Mouse (Mus musculus) telencephalon, adult 2 months (tissue): Measurements from ENCODE around the gene Mllt10.

Source experiments
- DNase-seq: peaks from one replicate; pipeline ENCODE4 v3.0.0-alpha.2; 2011; ENCODE audit warnings: low read depth, low spot score

Mllt10 gene

GRCm38 (mm10) chr2:18195691-18196396 is 140.8 kb downstream of the Mllt10 start:
- no peak for DNase-seq

- no peak for DNase-seq
Observed at GRCm38 (mm10) chr2:18201820-18202462, 146.9 kb downstream of the Mllt10 start.

- no peak for DNase-seq
Observed at GRCm38 (mm10) chr2:18202923-18203322, 147.9 kb downstream of the Mllt10 start.

DNA sequence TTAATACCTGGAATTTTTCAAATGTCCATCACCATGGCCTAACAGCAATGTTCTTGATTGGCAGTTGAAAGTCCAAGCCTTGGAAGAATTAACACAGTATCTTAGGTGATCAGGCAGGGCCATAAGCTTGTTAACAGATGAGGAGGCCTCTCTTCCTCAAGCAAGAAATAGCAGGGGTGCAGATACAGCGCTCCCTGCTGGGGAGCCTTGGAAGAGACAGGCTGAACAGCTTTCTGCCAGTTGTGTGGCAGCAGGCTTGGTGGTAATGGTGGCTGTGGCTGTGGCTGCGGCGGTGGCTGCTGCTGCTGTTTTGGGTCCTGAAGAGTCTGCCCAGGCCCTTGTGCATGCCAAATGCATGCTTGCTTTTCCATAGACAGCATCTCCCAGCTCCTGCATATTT is 150.1 kb downstream of the Mllt10 start:
- DNase-seq = no peak

- DNase-seq = no peak
Observed at GRCm38 (mm10) chr2:18206811-18207210, 151.8 kb downstream of the Mllt10 start.

DNA sequence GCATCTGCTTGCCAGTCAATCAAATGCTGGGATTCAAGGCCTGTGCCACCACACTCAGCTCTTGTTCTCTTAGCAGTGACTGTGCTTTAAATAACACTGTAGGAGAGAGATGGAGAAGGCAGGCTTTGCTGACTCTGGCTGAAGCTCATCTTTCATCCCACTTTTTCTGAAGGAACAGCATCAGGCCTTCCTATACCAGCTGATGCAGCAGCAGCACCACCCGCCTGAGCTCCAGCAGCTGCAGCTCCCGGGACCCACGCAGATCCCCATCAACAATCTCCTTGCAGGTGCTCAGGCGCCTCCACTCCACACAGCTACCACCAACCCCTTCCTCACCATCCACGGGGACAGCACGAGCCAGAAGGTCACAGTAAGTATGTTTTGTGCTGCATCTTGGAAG is 153.5 kb downstream of the Mllt10 start:
- DNase-seq = peak; percentile 84

- DNase-seq = no peak
Observed at GRCm38 (mm10) chr2:18209211-18209823, 154.3 kb downstream of the Mllt10 start.

DNA sequence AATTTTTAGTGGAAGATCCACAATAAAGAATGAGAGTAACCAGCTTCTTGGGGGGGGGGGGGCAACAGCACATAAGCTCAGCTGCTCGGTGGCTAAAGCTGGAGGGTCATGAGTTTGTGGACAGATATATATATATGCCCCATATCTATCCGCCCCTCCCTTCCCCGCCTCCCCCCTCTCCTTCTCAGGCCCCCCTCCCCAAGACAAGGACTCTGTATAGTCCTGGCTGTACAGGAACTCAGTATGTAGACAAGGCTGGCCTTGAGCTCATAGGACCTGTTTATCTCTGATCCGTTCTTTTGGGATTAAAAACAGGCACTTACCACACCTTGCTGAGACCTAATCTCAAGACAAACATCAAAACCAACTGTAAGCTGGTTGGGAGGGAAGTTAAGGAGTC is 154.9 kb downstream of the Mllt10 start:
- no peak for DNase-seq

GRCm38 (mm10) chr2:18214031-18214430 is 159.0 kb downstream of the Mllt10 start:
- DNase-seq = no peak

DNA sequence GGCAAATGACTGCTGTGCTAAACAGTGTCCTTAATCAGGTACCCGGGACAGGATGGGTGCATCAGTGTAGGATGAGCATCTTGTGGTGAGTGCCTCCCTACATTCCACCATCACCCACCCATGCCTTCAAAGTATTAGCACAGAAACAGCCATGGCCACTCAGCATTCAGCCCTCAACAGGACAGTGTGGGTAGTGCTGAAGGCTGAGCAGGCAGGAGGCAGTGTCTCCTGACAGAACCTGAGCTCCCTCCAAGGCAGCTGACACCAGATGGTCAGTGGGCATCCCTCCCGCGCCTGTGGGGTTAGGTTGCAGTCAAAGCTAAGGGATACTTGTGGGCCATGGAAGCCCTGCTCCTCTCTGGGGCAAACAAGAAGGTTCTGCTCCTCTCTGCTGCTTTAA is 162.8 kb downstream of the Mllt10 start:
- no peak for DNase-seq

DNA sequence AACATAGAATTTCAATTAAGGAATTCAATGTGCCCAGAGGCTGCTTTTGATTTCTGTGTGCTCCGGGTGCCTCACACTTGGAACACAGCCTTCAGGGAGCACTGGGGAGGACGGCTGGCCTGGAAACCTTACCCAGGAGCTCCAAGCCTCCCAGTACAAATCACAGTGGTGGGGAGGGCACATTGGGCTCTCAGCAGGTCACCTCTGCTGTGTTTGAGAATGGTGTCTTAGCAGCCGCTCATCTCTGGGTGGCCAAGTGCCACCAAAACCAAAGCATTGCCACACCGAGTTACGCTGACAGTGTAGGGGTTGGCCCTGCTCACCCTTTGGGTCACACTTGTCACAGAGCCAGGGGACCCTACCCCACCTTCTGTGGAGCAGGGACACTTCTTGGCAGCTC is 163.5 kb downstream of the Mllt10 start:
- no peak for DNase-seq

DNA sequence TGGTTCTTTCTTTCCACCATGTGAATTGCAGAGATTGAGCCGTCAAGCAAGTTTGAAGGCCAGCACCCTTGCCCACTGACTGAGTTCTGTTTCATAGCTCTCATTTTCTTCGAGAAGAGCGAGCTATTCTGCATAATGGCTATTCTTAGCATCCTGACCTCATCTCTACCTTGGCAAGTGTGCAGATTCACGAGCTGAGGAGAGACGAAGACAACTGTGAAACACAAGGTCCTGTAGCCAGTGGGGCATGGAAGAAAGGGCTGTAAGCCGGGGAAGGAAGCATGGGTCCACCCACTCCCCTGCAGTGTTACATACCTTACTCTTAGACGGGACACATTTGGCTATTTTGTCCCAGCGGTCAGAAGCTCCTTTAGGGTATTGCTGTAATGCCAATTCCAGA is 164.1 kb downstream of the Mllt10 start:
- DNase-seq = no peak

DNA sequence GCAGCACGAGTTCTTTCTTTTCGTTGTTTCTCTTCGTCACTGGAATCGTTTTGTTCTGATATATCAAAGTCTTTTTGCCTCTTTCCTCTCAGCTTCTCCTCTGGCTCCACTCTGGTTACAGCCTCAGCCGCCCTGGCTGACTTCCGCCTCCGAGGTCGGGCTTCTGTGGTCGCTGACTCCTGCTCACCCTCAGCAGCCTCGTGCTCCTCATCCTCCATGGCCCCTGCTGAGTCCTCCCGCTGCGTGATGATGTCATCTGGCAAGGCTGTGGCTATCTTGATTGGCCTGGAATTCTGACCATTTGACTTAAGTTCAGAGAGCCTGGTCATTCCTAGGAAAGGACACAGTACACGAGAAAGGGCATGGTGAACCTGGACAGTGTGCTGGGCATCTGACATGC is 164.5 kb downstream of the Mllt10 start:
- DNase-seq = no peak

GRCm38 (mm10) chr2:18228486-18229062 is 173.5 kb downstream of the Mllt10 start:
- DNase-seq = no peak

DNA sequence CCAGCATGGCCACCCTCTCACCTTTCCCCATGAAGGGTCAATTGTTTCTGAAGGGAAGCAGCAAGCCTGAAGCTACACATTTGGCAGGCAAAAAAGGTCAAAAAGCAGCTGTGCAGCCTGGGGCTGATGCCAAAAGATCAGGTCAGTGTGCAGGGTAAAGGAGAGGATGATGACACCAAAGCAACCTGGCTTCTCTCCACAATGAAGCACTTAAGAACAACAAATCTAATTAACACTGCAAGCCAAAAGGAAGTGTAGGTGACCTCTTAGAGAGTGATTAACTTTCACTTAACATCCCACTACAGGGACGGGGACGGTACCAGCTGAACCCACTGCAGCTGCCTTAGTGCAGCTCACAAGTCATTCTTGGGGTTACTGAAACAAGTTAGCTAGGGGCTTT is 174.2 kb downstream of the Mllt10 start:
- DNase-seq = no peak

- no peak for DNase-seq
Observed at GRCm38 (mm10) chr2:18231143-18231542, 176.1 kb downstream of the Mllt10 start.

GRCm38 (mm10) chr2:18232883-18233567 is 178.0 kb downstream of the Mllt10 start:
- DNase-seq = no peak

- DNase-seq = no peak
Observed at GRCm38 (mm10) chr2:18235524-18235923, 180.5 kb downstream of the Mllt10 start.

DNA sequence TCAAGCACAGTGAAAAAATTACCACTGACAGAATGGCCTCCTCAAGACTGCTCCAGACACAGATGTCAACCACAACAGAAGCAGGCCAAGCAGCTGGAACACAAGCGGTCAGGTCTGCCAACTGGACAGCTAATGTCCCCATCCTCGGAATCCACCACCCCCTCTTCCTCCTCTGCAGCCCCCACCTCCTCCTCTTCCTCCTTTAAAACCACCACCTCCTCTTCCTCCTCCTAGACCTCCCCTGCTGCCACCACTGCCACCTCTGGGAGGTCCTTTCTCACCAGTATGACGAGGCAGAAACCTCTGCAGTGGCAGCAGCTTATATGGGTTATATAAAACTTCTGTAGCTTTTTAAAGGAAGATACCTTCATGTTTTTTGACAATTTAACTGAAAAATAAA is 194.2 kb downstream of the Mllt10 start:
- DNase-seq = no peak
